Mouse (Mus musculus) olfactory bulb, adult 2 months (tissue): ENCODE measurements at regions not wholly inside any gene's neighbourhood (a gene's known extent, or its start where the extent isn't known, plus 50 kb on each side); places are given as distances from the start of the nearest gene placed in this dataset.

Experiments
- CTCF ChIP-seq: fragments of 200-500 bp; IDR thresholded peaks from 2 replicates; pipeline ENCODE4 v1.5.1; 2012; ENCODE audit warnings: low read depth, mild to moderate bottlenecking, low read length, moderate library complexity; ENCODE audit not compliant: insufficient read depth
- POLR2A ChIP-seq: fragments of 200-500 bp; IDR thresholded peaks from 2 replicates; pipeline ENCODE4 v1.6.1; 2012; ENCODE audit warnings: mild to moderate bottlenecking, low read depth, low read length, moderate library complexity; ENCODE audit not compliant: insufficient read depth

GRCm38 (mm10) chr2:92692623-92693022 lies 93.1 kb downstream of the Chst1 start:
- TF ChIP-seq CTCF (no peak), POLR2A (no peak)
